Mouse (Mus musculus) adrenal gland (tissue): ENCODE results near the gene Lrrc74b.

Experiments
- intact Hi-C: fragments of 180-260 bp; cut with DNase I; formaldehyde crosslinking; loops from one replicate; pipeline ENCODE4 v1.15.1; 2025

Gene Lrrc74b

DNA sequence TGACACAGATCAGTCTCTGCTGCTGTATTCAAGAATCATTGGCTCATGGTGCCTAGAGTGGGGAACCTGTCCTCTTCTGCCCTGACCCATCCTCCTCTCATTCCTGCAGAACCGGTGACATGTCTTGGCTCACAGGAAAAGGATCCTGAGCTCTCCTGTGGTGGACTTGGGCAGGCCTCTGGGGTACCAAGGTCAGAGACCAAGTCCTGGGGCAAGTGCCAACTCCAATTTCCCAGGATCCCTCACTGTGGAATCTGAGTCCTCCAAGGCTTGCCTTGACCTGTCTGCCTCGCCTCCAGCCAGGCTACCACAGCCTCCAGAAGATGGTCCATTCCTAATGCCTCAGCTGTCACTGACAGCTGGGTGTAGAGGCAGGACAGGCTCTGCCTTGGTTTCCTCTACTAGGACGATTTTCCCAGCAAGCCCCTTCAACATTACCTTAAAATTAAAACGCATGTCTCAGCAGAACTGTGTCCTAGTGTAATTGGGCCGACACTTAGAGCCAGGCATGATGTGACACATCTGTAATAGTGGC is 54.0 kb downstream of the Lrrc74b start:
- intact Hi-C loops = loop anchor here (5.0 kb wide), 1 partner anchor 35 kb away; no protein-coding TSS in a partner anchor

DNA sequence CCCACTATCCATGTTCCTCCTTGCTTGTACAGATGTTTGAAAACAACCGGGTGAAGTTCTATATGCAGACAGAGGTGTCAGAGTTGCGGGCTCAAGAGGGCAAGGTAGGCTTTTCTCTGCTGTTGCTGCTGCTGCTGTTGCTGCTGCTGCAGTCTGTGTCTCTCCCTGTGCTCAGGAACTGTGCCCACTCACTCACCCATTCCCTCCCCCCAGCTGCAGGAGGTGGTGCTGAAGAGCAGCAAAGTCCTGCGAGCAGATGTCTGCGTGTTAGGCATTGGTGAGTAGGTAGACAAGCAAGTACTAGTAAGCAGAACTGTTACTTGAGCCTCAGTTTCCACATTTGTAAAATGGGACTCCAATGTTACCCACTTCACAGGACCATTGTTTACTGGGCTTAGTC is 58.4 kb downstream of the Lrrc74b start:
- intact Hi-C loops = no loop called here

DNA sequence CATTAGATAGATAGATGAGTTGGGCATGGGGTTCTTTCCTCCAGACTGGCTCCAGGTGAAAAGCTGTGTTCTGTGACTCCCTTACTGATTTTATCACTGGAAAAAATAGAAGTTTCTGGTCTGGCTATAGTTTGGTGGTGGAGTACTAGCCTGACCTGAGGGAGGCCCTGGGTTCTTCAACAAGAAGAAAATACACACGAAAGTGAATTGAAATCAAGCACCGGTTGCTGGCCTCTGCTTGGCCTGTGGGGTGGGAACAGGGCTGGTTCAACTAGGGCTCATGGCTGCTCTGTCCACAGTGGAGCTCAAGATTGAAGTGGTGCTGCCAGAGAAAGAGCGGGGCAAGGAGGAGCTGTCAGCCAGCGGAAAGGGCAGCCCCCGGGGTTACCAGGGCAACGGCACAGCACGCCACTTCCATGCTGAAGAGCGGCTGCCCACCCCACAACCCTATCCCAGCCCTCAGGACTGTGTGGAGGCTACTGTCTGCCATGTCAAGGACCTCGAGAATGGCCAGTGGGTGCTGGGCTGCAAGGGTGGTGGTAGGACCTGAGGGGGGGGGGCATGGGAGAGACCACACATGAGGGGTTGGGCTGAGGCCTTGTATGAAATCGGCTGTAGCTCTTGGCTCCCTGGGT is 61.7 kb downstream of the Lrrc74b start:
- intact Hi-C loops = no loop called here

DNA sequence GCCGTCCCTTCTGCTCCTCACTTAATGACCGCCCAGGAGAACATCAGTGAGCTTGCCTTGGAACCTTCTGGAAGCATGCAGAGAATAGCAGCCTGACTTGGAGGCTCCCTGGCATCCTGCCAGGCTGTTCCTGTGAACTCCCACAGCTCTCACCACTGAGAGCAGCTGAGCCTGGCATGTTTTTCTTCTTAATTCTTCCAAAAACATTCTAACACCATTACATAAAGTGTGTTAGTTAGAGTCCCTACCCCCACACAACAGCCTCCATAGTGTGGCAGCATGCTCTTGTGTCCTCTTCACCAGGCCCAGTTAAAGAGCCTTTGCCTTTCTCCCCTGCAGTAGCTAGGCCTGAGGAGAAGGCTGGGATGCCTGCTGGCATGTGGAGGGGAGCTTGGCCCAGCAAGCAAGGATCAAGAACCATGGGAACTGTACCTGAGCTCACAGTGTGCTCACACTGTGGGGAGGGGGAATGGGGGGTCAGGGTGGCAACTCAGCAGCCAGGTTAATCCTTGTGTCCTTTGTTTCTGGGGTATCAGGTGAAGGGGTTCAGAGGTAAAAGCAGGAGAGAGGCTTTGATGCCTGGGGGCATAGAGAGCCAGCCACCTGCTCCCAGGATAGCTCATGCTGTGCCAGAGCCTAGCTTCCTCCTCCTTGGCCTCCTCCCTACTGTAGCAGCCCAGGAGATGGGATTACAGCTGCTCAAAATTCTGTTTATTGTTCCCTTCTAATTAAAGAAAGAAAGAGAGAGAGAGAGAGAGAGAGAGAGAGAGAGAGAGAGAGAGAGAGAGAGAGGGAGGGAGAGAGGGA is 64.3 kb downstream of the Lrrc74b start:
- intact Hi-C loops = no loop called here
